Mouse (Mus musculus): ENCODE data around the gene 1700056E22Rik.

The 1700056E22Rik gene

DNA sequence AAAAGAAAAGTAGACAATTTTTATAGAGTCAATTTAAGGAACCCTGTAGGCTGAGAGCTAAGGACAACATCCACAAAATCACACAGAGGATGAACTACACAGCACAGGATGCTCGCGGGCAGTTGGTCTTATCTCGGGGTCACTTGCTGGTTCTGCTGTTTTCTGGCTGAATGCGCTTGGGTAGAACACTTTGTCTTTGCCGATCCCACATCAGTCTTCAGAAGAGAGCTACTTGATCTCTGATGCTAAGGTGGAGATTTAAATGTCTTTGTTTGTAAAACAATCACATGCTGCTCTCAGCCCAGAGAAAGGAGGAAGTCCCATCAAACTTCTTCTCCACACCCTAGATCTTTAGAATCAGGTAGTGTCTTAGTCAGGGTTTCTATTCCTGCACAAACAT lies 9.0 kb downstream of the 1700056E22Rik start:
- DNase-seq (ENCODE audit: extremely low read depth, insufficient read length, low spot score) = no peak

GRCm38 (mm10) chr1:184024631-184025030 lies 9.5 kb downstream of the 1700056E22Rik start:
- DNase-seq (ENCODE audit: extremely low read depth, insufficient read length, low spot score) = no peak

GRCm38 (mm10) chr1:184023971-184024370 lies 10.1 kb downstream of the 1700056E22Rik start:
- DNase-seq (ENCODE audit: extremely low read depth, insufficient read length, low spot score) = no peak

DNA sequence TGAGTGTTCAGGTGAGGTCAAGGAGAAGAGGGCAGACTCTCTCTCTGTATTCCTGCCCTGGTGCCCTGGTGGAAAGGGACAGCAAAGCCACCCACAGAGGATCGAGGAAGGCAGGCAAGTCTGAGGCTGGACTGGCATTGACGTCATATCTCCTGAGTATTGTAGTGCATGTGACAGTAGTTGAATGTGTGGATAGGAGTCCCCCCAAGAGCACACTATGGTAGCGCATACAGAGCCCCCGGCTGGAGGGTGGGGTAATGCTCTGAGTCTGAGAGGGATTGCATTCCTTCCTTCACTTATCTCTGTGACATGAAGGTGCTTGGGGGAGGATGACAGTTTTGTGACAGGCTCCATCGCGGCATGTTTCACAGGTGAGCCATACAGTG lies 14.4 kb downstream of the 1700056E22Rik start:
- DNase-seq (ENCODE audit: extremely low read depth, insufficient read length, low spot score) = no peak

DNA sequence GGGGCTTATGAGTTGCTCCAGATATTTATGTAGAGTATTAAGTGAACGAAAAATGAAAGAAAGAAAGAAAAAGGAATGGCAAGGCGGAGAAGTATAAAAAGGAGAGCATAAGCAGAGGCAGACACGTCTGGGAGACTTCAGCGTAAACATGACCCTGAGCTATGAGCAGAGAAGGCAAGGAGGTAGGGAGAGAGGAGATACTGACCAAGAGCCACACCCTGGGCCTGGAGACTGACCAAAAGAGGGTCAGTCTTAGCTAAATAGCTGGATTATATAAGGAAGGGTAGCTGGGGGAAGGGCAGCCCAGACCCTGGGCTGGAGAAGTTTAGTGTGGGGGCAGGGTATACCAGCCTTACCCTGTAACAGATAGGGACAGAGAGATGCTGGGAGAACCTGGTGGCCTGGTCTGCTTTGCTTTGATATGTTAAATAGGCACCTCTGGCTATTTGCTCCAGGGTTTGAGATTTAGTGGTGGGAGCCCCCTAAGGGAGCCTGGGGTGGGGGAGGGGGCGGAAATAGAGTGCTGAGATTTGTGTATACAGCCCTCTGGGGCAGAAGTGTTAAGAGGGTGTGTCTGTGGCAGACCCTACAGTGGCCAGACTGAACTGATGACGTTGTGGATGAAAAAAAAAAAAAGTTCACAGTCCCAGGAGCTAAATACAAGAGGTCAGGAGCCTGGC lies 14.9 kb downstream of the 1700056E22Rik start:
- DNase-seq (ENCODE audit: extremely low read depth, insufficient read length, low spot score) = no peak

DNA sequence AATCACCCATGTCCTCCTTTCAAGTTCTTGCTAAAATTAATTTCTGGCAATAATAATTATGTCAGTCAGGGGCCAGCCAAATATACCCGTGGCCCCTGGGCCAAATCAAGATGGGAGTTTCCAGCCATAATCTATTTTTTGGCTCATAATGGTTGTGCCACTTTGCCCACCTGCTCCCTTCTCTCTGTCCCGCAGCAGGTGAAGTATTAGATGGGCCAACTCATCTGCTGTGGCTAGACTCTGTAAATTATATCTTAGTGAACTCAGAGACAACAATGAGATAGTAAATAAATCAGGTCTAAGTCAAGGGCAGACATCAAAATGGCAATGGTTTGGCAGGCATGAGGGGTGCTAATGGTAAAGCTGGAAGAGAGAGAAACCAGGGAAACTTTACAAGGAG lies 16.5 kb downstream of the 1700056E22Rik start:
- no peak for DNase-seq (ENCODE audit: extremely low read depth, insufficient read length, low spot score)

DNA sequence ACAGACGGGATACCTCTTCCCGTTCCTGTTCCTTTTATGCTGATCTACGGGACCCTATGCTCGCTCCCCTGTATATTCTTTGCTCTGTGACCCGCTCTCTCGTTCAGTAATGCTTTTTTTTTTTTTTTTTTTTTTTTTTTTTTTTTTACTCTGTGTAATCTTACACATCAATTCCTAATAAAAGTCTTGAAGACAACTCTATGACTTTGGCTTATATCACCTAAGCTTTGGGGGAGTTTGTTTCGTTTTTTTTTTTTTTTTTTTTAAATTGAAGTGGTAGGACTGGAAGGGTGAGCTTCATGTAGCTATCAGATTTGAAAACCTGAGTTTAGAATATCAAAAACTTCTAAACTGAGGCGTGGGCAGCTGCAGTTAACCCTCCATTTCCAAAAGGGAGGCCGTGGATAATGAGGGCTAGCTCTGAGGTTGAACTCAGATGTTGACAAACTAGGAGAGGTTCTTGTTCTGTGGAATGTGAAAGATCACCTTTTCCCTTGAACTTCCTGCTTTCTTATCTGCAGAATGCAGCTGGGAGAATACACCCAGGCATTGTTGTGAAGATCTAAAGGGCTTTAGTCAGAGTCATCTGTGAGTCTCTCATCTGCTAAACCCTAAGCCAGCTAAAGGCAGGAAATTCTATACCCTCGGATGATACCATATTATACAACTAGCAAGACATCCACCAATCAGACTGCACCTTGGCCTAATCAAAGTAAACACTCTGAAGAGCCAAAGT lies 17.9 kb downstream of the 1700056E22Rik start:
- no peak for DNase-seq (ENCODE audit: extremely low read depth, insufficient read length, low spot score)

DNA sequence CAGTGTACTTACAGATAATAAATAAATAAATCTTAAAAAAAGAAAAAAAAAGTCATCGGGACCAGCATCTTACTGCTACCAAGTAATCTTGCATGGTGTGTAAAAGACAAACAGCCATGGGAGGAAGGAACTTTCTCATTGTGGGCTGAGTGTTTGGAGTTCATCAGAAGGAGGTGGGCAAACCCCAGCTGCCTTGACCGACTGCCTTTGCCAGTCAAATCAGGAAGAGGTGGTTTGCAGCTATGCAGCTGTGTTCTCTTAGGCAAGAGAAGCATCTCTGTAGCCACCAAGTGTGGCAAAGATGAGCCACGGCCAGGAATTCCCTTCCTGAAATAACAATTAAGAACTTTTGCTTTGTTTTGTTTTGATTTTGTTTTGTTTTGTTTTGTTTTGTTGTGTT lies 20.0 kb downstream of the 1700056E22Rik start:
- no peak for DNase-seq (ENCODE audit: extremely low read depth, insufficient read length, low spot score)

DNA sequence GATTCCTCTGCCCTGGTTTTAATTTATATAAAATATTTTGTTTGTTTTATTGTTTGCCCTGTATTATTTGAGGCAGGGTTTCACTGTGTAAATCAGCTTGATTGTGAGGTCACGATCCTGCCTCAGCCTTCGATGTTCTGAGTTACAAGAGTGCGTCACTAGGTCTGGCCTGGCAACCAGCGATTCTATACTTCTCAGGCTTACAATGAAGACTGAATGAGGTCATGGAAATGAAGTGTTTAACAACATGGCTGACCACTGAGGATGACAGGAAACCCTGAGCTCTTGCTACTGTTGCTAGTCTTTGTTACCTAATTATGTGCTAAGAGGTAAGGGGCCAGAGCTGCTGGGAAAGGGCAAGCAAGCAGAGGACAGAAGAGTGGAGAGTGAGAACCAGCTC lies 21.0 kb downstream of the 1700056E22Rik start, which contains the start of gene Dusp10:
TSS of gene Dusp10 (plus strand) at position 197 of the 400 bp plus-strand sequence.
- DNase-seq (ENCODE audit: extremely low read depth, insufficient read length, low spot score) = no peak

GRCm38 (mm10) chr1:184011311-184011710 lies 22.8 kb downstream of the 1700056E22Rik start:
- no peak for DNase-seq (ENCODE audit: extremely low read depth, insufficient read length, low spot score)

DNA sequence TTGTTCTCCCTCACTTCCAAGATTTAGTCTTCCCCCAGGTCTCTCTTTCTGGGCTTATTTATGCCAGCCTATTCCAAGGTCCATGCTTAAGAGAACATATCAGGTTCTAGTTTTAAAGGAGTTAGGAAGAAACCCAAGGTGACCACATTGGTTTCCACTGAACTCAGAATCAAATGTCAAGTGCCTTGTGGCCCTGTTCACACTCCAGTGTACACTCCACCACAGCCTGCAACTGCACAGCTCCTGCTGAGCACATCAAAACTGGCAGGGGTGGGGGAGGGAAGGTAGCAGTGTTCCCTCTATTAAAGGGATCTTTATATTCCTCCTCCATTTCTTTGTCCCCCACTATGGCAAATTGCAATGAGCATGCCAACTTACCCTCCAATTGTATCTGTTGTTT lies 28.0 kb downstream of the 1700056E22Rik start:
- DNase-seq (ENCODE audit: extremely low read depth, insufficient read length, low spot score) = no peak

GRCm38 (mm10) chr1:184005315-184006058 lies 28.6 kb downstream of the 1700056E22Rik start:
- no peak for DNase-seq (ENCODE audit: extremely low read depth, insufficient read length, low spot score)

DNA sequence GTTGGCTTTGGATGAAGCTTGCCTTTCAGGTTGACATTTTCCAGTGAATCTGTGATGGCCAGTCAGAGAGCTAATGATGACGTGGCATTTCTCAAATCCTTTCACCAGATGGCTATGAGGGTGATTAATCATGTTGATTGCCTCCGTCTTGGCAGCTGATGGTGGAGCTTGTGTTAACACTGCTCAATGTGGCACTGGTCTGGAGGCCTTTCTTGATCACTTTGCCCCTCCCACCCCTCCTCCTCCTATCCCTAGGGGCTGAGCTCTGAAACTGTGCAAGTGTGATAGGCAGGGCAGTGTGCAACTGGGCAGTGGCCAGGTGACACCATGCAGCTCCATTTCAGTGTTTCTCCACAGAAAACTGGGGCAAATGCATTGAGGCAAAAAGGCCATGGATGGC lies 29.8 kb downstream of the 1700056E22Rik start:
- no peak for DNase-seq (ENCODE audit: extremely low read depth, insufficient read length, low spot score)

GRCm38 (mm10) chr1:184002470-184002869 lies 31.6 kb downstream of the 1700056E22Rik start:
- no peak for DNase-seq (ENCODE audit: extremely low read depth, insufficient read length, low spot score)

DNA sequence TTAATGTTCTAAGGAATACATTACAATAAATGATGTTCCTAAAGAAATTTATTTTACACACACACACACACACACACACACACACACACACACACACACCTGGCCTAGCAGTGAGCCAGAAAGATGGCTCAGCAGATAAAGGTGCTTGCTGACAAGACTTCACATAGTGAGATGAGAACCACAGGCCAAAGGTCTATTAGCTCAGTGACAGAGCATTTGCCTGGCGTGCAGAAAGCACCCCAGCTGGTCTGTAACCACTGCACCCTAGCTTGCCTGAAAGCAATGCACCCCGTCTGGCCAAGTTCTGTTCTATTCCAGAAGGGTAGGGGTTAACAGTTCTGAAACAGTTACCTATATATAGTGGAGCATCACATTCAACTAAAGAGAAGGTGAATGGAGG lies 36.9 kb downstream of the 1700056E22Rik start:
- DNase-seq (ENCODE audit: extremely low read depth, insufficient read length, low spot score) = no peak

DNA sequence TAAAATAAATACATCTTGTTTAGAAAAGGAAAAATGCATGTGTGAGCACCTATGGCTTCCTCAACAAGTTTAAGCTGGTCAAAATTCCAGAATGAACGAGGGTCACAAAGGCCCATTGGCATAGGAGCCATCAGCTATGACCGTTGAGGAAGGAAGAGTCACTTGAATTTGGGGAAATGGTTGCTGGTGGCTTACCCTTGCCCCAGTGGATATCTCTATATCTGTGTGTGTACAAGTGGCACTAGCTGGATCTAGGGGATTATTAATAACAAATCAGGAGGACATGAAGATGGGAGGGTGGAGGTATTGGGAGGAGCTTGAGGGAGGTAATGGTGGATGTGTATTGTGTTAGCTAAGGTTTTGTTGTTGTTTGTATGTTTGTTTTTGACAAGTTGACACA lies 42.2 kb downstream of the 1700056E22Rik start:
- no peak for DNase-seq (ENCODE audit: extremely low read depth, insufficient read length, low spot score)

DNA sequence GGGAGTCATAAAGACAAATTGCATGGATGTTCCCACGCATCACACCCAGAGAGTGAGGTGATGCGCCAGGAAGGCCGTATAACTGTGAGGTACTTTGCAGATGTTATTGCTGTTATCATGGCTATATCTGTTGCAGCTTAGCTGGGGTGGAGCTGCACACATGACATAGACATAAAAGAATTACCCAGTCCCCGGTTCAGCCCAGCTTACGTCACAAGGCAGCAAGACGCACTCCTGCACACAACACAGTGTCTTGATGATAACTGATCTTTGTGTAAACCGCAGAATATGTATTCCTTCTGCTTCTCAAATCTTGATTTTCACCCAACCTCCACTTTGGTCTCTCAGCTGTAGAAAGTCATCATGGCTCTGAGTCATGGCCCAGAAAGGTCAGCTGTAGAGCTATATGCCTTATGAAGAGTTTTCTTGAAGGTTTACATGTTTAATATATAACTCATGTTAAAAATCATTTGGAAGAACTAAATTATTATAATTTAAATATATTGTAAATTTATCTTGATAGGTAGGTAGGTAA lies 46.3 kb downstream of the 1700056E22Rik start:
- DNase-seq (ENCODE audit: extremely low read depth, insufficient read length, low spot score) = no peak
